Mouse (Mus musculus) v-Abl transformed pro-B cells (cell line): Measurements from ENCODE around the gene Sfxn2.

ENCODE experiments used
- in situ Hi-C, 2 experiments: fragments of 400-800 bp; cut with MboI; formaldehyde crosslinking; loops; one replicate each; pipeline ENCODE4 v1.15.1; 2025; ENCODE audit not compliant: unreplicated experiment in 2 of 2

Gene Sfxn2

DNA sequence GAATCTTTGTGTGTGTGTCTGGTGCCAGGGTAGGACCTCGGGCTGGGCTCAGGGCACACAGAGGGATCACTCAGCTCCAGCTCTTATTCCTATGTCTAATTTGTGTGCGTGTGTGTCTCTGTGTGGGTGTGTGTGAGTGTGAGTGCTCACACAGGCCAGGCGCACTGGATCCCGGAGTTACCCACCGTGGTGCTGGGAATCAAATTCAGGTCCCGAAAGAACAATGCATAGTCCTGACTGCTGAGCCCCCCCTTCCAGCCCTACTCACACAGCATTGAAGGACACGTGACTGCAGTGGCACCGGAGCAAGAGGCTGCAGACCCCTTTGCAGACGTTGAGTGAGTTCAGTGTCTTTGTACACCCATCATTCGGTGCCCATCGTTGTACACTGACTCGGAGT is 51.9 kb downstream of the Sfxn2 start:
- in situ Hi-C loops = no loop called here

DNA sequence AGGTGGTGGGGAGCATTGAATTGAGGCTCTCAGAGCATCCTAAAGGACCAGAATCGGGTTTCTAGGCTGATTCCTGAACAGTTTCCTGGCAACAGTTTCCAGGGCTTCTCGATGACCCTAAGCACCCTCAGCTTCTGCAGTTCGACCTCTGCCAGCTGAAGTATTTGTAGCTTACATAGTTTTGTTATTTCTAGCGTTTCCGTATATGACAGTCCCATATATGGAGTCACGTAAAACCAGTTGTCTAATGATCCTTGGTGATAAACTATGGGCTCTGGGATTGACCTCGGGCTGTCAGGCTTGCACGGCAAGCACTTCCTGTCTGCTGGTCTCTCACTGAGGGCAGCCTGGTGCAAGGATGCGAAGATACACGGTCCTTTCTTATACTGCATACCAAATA is 52.4 kb downstream of the Sfxn2 start:
- in situ Hi-C loops = no loop called here

DNA sequence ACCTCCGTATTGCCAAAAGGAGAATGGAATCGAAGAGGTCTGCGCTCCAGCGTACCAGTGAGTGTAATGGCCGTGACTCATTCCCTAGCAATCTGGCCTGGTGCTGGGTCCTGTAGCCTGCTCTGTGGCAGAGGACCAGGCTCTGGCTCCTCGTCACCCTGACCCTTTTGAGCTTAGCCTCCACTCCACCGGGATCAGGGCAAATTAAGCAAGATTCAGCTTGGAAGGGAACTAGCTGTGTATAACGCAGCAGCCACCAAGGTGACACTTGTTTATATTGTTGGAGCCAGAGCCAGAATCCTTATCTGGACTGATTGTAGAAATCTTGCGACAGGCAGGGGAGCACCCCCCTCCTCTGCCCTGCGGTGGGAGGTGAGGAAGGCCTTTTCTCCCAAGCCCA is 55.2 kb downstream of the Sfxn2 start:
- in situ Hi-C loops = no loop called here

DNA sequence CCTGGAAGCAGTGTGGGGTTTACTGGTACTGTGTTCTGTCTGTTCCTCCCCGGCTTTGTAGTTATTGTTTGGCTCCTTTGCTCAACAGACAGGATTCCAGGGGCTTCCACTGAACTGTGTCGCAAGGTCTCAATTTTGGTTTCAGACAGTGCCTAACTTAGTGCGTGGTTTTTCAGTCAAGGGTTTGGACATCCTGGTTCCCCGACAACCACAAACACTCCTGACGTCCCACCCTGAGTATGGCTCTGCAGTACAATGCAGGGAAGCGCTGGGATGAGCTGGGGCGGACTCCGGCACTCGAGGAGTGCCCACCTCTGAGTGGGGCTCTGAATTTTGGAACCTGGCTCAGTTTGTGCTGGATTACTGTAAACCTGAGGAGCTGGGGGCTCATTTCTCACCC is 56.6 kb downstream of the Sfxn2 start:
- in situ Hi-C loops = no loop called here

DNA sequence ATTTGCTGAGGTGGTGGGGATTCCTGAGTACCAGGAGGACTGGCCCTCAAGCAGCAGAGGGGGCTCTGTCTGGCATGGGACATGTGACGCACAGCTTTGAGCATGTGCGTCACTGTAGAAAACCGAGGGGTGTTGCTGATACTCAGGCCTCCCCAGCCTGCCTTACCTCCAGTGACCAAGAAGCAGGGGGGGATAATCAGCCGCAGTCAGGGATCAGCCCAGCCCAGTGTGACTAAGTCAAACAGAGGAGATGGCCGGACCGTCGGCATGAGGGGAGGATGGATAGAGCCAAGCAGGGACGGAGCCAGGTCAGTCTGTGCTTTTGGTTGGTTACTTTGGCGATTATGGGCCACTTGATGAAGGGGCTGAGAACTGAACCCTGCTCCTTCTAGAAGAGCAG is 58.5 kb downstream of the Sfxn2 start:
- in situ Hi-C loops = no loop called here

DNA sequence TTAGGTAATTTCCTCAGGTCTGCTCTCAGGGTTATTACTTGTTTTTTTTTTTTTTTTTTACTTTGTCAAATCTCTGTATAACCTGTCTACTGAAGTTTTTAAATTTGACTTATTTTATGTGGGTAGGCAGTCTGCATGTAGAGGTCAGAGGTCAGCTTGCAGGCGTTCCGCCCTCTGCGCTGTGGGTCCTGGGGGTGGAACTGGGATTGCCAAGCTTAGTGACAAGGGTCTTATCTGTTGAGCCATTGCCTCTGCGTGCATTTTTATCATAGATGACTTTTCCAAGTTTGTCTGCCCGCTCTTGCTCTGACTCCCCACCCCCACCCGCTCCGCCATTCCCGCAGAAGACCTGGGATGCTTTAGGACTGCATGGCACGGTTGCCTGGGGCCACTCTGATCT is 62.6 kb downstream of the Sfxn2 start:
- in situ Hi-C loops = no loop called here

DNA sequence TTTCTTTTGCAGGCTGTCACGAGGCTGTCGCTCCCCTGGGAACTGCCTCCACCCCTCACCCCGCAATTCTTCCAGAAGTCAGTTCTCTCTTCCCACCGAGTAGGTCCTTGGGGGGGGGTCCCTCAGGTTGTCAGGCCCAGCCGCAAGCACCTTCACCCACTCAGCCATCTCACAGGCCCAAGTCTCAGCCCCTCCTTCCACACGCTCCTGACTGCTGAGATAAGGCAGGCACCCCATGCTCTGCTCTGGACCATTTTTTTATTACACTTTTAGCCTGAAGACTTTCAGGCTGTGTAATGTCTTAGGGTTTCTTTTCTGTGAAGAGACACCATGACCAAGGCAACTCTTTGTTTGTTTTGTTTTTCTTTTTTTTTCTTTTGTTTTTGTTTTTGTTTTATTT is 64.4 kb downstream of the Sfxn2 start:
- in situ Hi-C loops = no loop called here

DNA sequence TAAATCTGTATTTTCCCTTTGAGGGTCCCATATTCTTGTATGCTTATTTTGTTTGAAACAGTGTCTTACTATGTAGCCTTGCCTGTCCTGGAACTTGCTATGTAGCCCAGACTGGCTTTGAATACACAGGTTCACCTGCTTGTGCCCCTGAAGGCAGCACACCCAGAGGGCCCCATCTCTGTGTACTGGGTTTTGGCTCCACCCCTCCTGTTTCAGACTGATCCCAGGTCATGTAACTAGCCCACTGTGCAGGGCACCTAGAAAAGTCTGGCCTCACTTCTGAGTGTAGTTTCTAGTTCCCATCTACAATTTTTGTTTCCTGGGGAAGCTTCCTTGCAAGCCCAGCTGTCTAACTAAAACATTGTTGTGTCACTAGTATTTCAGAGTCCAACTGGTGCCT is 65.9 kb downstream of the Sfxn2 start:
- in situ Hi-C loops = no loop called here

DNA sequence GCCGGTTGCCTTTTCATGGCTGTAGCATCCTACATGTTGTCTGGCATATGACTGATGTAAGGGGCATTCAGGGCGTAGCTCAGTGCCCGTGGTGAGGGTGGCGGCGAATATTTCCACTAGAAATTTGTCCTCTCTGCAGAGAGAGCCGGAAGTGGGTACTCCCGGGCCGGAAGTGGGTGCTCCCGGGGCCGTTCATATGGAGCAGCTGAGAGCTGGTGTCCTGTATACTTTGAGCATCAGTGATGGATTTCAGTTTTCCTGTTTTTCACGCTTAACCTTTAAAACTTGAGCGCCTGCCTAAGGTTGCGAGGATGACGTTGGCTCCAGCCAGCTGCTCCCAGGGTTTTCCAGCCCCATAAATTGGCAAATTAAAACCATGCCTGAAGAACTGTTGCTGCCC is 66.3 kb downstream of the Sfxn2 start:
- in situ Hi-C loops = no loop called here

DNA sequence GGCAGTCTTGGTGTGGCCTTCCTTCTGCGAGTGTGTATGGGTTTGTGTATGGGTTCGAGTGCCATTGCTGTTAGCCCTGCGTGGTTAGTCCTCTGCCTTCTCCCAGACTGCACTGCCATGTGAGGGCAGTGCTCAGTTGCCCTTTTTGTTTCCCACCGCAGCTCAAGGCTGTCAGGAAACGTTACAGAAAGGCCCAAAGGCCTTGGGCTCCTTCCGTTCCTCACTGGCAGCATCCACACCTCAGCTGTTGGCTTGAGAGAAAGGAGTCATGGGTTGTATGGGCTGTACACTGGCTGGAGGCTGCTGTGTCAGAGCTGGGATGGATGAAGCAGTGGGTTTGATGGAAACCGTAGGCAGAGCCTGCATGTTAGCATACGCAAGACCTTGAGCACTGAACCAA is 67.6 kb downstream of the Sfxn2 start:
- in situ Hi-C loops = no loop called here

DNA sequence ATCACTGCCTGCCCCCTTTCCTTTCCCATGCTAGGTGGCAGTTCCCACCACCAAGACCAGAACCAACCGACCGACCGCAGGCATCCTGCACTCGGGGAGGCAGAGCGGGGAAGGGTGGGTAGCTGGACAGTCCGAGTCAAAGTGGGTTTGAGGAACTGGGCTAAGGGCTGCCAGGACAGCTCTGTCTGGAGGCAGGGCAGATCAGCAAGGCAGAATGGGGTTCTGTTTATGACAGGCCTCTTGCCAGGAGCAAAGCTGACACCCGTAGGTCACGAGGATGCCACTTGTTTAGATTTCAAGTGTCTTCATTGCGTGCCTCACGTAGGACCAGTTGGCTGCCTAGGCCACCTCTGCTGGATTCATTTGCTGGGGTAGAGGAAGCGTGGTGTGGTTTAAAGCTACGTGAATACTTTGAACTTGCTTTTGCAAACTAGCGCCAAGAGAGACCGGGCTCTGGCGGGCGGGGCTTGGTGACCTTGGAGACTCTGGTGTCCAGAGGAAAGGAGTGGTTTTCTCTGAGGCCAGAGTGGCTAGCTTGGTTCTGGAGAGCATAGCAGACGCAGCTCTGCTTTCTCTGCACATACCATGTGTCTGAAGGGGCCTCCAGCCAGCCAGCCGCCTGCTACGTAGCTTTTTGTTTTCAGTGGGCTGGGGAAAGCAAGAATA is 68.4 kb downstream of the Sfxn2 start:
- in situ Hi-C loops = no loop called here

DNA sequence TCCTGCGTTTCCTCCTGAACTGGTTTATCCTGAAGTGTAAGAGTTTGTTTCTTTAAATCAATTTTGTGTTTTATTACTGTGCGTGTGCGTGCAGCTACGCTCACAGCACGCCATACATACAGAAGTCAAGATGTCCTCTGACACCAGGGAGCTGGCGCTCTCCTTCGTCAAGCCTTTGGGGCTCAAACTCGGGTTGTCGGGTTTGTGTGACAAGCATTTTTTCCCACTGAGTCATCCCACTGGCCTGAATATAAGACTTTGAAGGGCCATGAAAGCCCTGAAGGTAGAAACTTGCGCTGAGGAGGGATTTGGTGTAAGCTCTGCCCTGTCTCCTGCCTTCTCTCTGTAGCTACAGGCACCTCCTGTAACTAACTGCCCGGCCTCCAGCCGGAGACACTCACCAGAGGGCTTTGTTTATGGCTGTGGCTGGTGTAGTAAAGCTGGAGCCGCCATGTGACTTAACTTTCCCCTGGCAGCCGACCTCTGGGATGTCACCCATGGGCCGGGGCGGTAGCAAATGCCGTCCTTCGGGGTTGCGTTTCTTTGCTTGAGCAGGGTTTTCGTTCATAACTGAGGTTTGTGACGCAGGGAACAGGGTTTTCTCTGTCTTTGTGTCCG is 69.1 kb downstream of the Sfxn2 start:
- in situ Hi-C loops = no loop called here

DNA sequence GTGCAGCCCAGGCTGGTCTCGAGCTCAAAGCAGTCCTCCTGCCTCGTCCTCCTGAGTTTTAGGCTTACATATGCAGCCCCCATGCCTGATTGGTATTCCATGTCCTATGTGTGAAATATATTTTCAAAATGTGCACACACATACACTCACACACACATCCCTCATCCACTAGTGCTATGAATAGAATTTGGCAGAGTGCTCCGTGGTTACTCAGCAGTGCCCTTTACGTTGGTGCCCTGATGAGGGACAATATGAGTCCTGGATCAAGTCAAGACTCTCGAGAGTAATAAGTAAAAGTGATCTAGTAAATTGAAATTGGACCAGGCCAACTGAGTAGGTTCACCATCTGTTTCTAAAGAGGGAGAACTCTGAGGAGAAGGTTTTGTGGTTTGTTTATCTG is 70.1 kb downstream of the Sfxn2 start:
- in situ Hi-C loops = no loop called here

DNA sequence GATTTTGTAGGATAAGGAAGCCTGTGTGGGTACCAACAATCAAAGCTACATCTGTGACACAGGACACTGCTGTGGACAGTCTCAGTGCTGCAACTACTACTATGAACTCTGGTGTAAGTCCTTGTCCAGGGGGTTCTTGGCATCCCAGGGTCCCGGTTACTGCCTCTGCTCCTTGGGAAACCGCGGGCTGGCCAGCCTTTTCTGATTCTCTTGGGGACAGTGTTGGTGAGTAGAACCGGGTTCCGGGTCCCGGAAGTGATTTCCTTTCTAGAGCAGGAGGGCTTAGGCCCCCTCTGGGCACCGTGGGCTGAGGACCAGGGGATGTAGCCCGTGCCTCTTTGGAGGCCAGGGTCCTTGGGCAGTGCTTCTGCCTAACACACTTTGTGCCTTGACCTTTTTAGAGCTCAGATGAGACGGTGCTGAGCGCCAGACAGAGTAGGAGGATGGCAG is 71.2 kb downstream of the Sfxn2 start:
- in situ Hi-C loops = no loop called here

DNA sequence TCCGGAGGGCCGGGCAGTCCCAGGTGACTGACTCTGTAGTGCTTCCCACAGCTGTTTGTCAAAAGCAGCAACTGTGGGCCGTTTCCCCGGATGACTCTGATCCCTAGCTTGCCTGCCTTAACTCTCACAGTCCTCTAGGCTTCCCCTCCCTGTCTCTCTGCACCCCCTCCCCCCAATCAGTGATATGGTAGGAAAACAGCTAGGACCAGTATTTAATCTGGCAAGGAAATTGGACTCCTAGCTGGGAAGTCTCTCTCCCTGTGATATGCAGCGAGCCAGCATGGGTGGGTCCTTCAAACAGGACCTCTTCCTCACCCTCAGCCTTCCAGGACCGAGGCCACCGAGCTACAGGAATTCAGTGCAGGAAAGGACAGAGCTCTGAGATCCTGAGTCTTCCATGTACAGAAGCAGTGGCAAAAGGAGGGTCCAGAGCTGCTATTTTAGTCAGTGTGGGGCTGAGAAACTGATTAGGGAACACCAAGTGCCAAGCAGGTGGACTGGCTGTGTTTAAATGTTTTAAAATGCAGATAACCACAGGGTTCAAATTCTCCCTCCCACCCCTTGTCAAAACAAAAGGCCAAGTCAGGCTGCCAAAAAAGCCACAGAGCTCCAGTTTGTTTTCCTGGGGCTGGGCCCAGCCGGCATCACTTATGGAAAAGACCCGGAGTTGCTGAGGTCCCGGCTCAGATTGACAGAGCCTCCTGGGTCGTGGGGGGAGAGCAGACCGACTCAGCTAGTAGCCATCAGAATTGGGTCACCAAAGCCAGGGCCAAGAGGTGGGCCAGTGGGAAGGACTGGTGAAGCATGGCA is 71.8 kb downstream of the Sfxn2 start:
- in situ Hi-C loops = no loop called here

DNA sequence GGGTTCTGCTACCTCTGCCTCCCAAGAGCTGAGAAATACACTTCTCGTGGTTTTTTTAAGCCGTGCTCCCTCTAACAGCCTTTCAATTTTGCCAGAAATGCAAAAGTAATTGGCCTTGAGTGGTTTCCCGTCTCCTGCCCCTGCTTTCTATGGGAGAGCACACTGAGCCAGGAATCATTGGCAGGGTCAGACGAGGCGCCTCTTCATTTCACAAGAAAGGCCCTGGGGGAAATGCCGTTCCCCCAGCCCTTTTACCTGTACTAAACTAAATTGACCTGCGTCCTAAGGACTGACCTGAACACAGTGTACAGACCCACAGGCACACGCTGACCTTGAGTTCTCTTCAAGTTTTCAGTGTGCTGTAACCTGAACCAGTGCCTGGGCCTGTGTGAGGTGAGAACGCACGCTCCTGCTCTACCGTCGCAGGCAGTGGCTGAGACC is 72.9 kb downstream of the Sfxn2 start:
- in situ Hi-C loops = no loop called here

DNA sequence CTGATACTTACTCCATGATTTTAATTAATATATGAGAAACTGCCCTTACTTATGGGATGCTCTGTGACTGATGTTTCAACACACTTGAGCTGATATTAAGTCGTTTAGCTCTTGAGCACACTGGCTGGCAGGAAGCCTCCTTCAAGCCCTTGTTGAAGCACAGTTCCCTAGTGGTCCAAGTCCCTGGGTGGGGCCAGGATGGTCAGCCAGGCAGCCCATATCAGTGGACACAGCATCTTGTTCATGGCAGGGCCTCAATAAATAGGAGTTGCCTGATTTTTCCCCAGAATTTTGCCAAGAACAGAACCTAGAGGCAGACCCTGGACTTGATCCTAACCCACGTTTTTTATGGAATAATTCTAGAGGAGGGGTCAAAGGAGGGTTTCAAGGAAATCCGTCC is 74.1 kb downstream of the Sfxn2 start:
- in situ Hi-C loops = no loop called here
